Mouse (Mus musculus): Measurements from ENCODE around the gene Usp2. TPM values are rescaled to one million over a fixed set of nuclear protein-coding genes. Genes with fewer than 3 reads are reported as not detected.
A peak's percentile ranks its signal among the peaks of the same experiment; 100 is the strongest.

Gene Usp2
- polyA plus RNA-seq, 1 experiment from 2014 or later = 18.6 TPM

GRCm38 (mm10) chr9:44096536-44096935, 29.7 kb downstream of the Usp2 start:
- Histone ChIP-seq H3K9ac (ENCODE audit: low read depth, low read length) (no peak overlapping the region), H3K27ac (ENCODE audit: low read depth, low read length) (peak overlapping the region; percentile 52; the same call in 1 of the 2 replicates), H3K4me2 (ENCODE audit: low read length) (no peak overlapping the region), H3K36me3 (ENCODE audit: control insufficient read depth, insufficient read depth, low read length) (no peaks in the 10 kb centered on the region), H3K27me3 (replicated peaks; ENCODE audit: control insufficient read depth, insufficient read depth, low read length) (no peaks in the 10 kb centered on the region), H3K9me3 (ENCODE audit: control insufficient read depth, low read length) (no peaks in the 10 kb centered on the region), H3K4me1 (ENCODE audit: control insufficient read depth, insufficient read depth, low read depth, low read length) (peaks cover 6% of the 10 kb centered on the region), H3K4me3 (ENCODE audit: low read length) (no peak overlapping the region)
- peak; percentile 75 for ATAC-seq
- WGBS = 18% methylated on average over 9 of the region's 9 CpGs

- no peak within 1 kb of the TSS for H3K9ac ChIP-seq (ENCODE audit: low read depth, low read length)
- no peaks in the 10 kb centered on the region for H3K36me3 ChIP-seq (ENCODE audit: control insufficient read depth, insufficient read depth, low read length)
- no peak within 1 kb of the TSS for H3K4me2 ChIP-seq (ENCODE audit: low read length)
- H3K27me3 ChIP-seq (replicated peaks; ENCODE audit: control insufficient read depth, insufficient read depth, low read length) = no peaks in the 10 kb centered on the region
- H3K27ac ChIP-seq (ENCODE audit: low read depth, low read length) = no peak within 1 kb of the TSS
- H3K9me3 ChIP-seq (ENCODE audit: control insufficient read depth, low read length) = no peaks in the 10 kb centered on the region
- H3K4me3 ChIP-seq (ENCODE audit: low read length) = no peak within 1 kb of the TSS
- WGBS = 71% methylated on average over 9 of the region's 9 CpGs
- peaks cover 5% of the 10 kb centered on the region for H3K4me1 ChIP-seq (ENCODE audit: control insufficient read depth, insufficient read depth, low read depth, low read length)
- ATAC-seq = no peak
Observed at GRCm38 (mm10) chr9:44101490-44101889, 34.7 kb downstream of the Usp2 start, which contains the start of gene Mfrp. Mfrp (plus strand) TSS chr9:44101729.

- H3K36me3 ChIP-seq (ENCODE audit: control insufficient read depth, insufficient read depth, low read length) = no peaks in the 10 kb centered on the region
- no peaks in the 10 kb centered on the region for H3K27me3 ChIP-seq (replicated peaks; ENCODE audit: control insufficient read depth, insufficient read depth, low read length)
- no peak overlapping the region for H3K27ac ChIP-seq (ENCODE audit: low read depth, low read length)
- H3K4me3 ChIP-seq (ENCODE audit: low read length) = no peak overlapping the region
- no peak overlapping the region for H3K9ac ChIP-seq (ENCODE audit: low read depth, low read length)
- H3K9me3 ChIP-seq (ENCODE audit: control insufficient read depth, low read length) = no peaks in the 10 kb centered on the region
- 92% methylated on average over 7 of the region's 7 CpGs for WGBS
- peaks cover 36% of the 10 kb centered on the region for H3K4me1 ChIP-seq (ENCODE audit: control insufficient read depth, insufficient read depth, low read depth, low read length)
- no peak for ATAC-seq
- no peak overlapping the region for H3K4me2 ChIP-seq (ENCODE audit: low read length)
Observed at GRCm38 (mm10) chr9:44104881-44105280, 38.1 kb downstream of the Usp2 start.

- ATAC-seq = no peak
- no peak overlapping the region for H3K27ac ChIP-seq (ENCODE audit: low read depth, low read length)
- WGBS = 91% methylated on average over 10 of the region's 10 CpGs
Observed at GRCm38 (mm10) chr9:44105781-44106180, 39.0 kb downstream of the Usp2 start.

GRCm38 (mm10) chr9:44106182-44106581, 39.4 kb downstream of the Usp2 start:
- H3K27me3 ChIP-seq (replicated peaks; ENCODE audit: control insufficient read depth, insufficient read depth, low read length) = no peaks in the 10 kb centered on the region

More at GRCm38 (mm10) chr9:44105781-44106180, 39.0 kb downstream of the Usp2 start:
- Histone ChIP-seq H3K27me3 (replicated peaks; ENCODE audit: control insufficient read depth, insufficient read depth, low read length) (no peaks in the 10 kb centered on the region), H3K4me2 (ENCODE audit: low read length) (no peak overlapping the region), H3K9me3 (ENCODE audit: control insufficient read depth, low read length) (no peaks in the 10 kb centered on the region), H3K36me3 (ENCODE audit: control insufficient read depth, insufficient read depth, low read length) (no peaks in the 10 kb centered on the region), H3K9ac (ENCODE audit: low read depth, low read length) (no peak overlapping the region), H3K4me3 (ENCODE audit: low read length) (no peak overlapping the region), H3K4me1 (ENCODE audit: control insufficient read depth, insufficient read depth, low read depth, low read length) (peaks cover 42% of the 10 kb centered on the region)

GRCm38 (mm10) chr9:44106596-44106995, 39.8 kb downstream of the Usp2 start:
- H3K36me3 ChIP-seq (ENCODE audit: control insufficient read depth, insufficient read depth, low read length) = no peaks in the 10 kb centered on the region
- no peak overlapping the region for H3K4me2 ChIP-seq (ENCODE audit: low read length)
- ATAC-seq = no peak
- H3K9me3 ChIP-seq (ENCODE audit: control insufficient read depth, low read length) = no peaks in the 10 kb centered on the region
- peaks cover 42% of the 10 kb centered on the region for H3K4me1 ChIP-seq (ENCODE audit: control insufficient read depth, insufficient read depth, low read depth, low read length)
- no peaks in the 10 kb centered on the region for H3K27me3 ChIP-seq (replicated peaks; ENCODE audit: control insufficient read depth, insufficient read depth, low read length)
- H3K9ac ChIP-seq (ENCODE audit: low read depth, low read length) = no peak overlapping the region
- H3K4me3 ChIP-seq (ENCODE audit: low read length) = no peak overlapping the region
- 74% methylated on average over 4 of the region's 4 CpGs for WGBS
- peak overlapping the region; percentile 80 for H3K27ac ChIP-seq (ENCODE audit: low read depth, low read length)

More at GRCm38 (mm10) chr9:44106182-44106581, 39.4 kb downstream of the Usp2 start:
- 74% methylated on average over 7 of the region's 7 CpGs for WGBS
- no peak overlapping the region for H3K9ac ChIP-seq (ENCODE audit: low read depth, low read length)
- peaks cover 42% of the 10 kb centered on the region for H3K4me1 ChIP-seq (ENCODE audit: control insufficient read depth, insufficient read depth, low read depth, low read length)
- ATAC-seq = no peak
- no peak overlapping the region for H3K4me3 ChIP-seq (ENCODE audit: low read length)
- no peaks in the 10 kb centered on the region for H3K9me3 ChIP-seq (ENCODE audit: control insufficient read depth, low read length)
- H3K4me2 ChIP-seq (ENCODE audit: low read length) = no peak overlapping the region
- H3K27ac ChIP-seq (ENCODE audit: low read depth, low read length) = no peak overlapping the region; the same call in 1 of the 2 replicates
- H3K36me3 ChIP-seq (ENCODE audit: control insufficient read depth, insufficient read depth, low read length) = no peaks in the 10 kb centered on the region

GRCm38 (mm10) chr9:44107110-44107509, 40.3 kb downstream of the Usp2 start, which contains the start of gene C1qtnf5:
C1qtnf5 (plus strand) TSS chr9:44107245.
- H3K9me3 ChIP-seq (ENCODE audit: control insufficient read depth, low read length) = no peaks in the 10 kb centered on the region
- H3K4me3 ChIP-seq (ENCODE audit: low read length) = peak within 1 kb of the TSS; percentile 6; the same call in 1 of the 2 replicates
- H3K27ac ChIP-seq (ENCODE audit: low read depth, low read length) = peak within 1 kb of the TSS; percentile 80
- H3K9ac ChIP-seq (ENCODE audit: low read depth, low read length) = peak within 1 kb of the TSS; percentile 44
- peak; percentile 87 for ATAC-seq
- no peaks in the 10 kb centered on the region for H3K36me3 ChIP-seq (ENCODE audit: control insufficient read depth, insufficient read depth, low read length)
- H3K4me1 ChIP-seq (ENCODE audit: control insufficient read depth, insufficient read depth, low read depth, low read length) = peaks cover 42% of the 10 kb centered on the region
- H3K4me2 ChIP-seq (ENCODE audit: low read length) = peak within 1 kb of the TSS; percentile 47
- H3K27me3 ChIP-seq (replicated peaks; ENCODE audit: control insufficient read depth, insufficient read depth, low read length) = no peaks in the 10 kb centered on the region
- 29% methylated on average over 8 of the region's 8 CpGs for WGBS

- no peaks in the 10 kb centered on the region for H3K9me3 ChIP-seq (ENCODE audit: control insufficient read depth, low read length)
- H3K27ac ChIP-seq (ENCODE audit: low read depth, low read length) = peak overlapping the region; percentile 80
- peaks cover 42% of the 10 kb centered on the region for H3K4me1 ChIP-seq (ENCODE audit: control insufficient read depth, insufficient read depth, low read depth, low read length)
- H3K4me3 ChIP-seq (ENCODE audit: low read length) = peak overlapping the region; percentile 6; the same call in 1 of the 2 replicates
- WGBS = 28% methylated on average over 25 of the region's 25 CpGs
- H3K4me2 ChIP-seq (ENCODE audit: low read length) = peak overlapping the region; percentile 47
- ATAC-seq = peak; percentile 21
- no peaks in the 10 kb centered on the region for H3K27me3 ChIP-seq (replicated peaks; ENCODE audit: control insufficient read depth, insufficient read depth, low read length)
- peak overlapping the region; percentile 44 for H3K9ac ChIP-seq (ENCODE audit: low read depth, low read length)
- no peaks in the 10 kb centered on the region for H3K36me3 ChIP-seq (ENCODE audit: control insufficient read depth, insufficient read depth, low read length)
Observed at GRCm38 (mm10) chr9:44107557-44108179, 40.8 kb downstream of the Usp2 start.

- H3K9ac ChIP-seq (ENCODE audit: low read depth, low read length) = peak overlapping the region; percentile 44; the same call in 1 of the 2 replicates
- H3K4me1 ChIP-seq (ENCODE audit: control insufficient read depth, insufficient read depth, low read depth, low read length) = peaks cover 42% of the 10 kb centered on the region
- no peak for ATAC-seq
- H3K9me3 ChIP-seq (ENCODE audit: control insufficient read depth, low read length) = no peaks in the 10 kb centered on the region
- H3K4me3 ChIP-seq (ENCODE audit: low read length) = no peak overlapping the region
- no peaks in the 10 kb centered on the region for H3K27me3 ChIP-seq (replicated peaks; ENCODE audit: control insufficient read depth, insufficient read depth, low read length)
- H3K36me3 ChIP-seq (ENCODE audit: control insufficient read depth, insufficient read depth, low read length) = no peaks in the 10 kb centered on the region
- 73% methylated on average over 31 of the region's 31 CpGs for WGBS
- peak overlapping the region; percentile 47 for H3K4me2 ChIP-seq (ENCODE audit: low read length)
- H3K27ac ChIP-seq (ENCODE audit: low read depth, low read length) = no peak overlapping the region
Observed at GRCm38 (mm10) chr9:44108269-44109055, 41.6 kb downstream of the Usp2 start.

Measured in hindbrain, embryonic 16.5 days (tissue).